Mouse (Mus musculus) CD4-positive helper T cell, adult 2 months (primary cell): ENCODE measurements around the gene Syn3.

Experiments used
- DNase-seq: peaks from one replicate; pipeline ENCODE4 v3.0.0-alpha.2; 2012; ENCODE audit warnings: low read depth, missing footprints, low spot score

The Syn3 gene

DNA sequence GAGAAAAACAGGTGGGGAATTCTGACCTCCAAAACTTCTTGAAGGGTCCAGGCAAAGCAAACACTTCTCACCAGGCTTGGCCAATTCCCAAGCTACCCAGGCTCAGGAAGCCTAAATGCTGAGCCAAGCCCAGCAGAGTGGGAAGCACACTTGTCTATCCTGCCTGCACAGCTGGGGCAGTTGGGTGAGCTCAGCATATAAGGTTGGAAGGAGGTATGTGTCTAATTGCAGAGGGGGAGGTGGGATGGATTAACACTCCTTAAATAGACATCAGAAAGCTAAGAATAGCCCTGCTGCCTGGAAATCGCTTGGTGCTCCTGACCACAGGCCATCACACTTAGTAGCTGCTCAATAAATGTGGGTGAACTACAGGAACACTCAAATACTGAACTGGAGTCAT is 185.2 kb downstream of the Syn3 start:
- no peak for DNase-seq

DNA sequence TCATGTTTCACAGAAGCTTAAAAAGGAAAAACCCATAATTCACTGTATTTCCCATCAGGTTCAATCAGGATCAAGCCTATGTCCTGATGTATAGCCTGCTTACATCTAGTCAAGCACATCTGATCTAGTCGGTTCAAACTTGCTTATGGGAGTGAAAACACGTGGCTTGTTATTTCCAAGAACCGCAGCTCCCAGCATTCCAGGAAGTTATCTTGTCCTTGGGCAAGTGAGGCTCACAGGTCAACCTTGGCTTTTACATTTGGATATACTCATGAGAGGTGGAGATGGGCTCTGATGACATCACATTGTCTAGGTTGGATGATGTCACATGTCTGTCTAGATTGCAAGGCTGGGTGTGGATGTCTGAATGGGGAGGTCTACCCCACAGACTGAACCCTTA is 185.7 kb downstream of the Syn3 start:
- no peak for DNase-seq

DNA sequence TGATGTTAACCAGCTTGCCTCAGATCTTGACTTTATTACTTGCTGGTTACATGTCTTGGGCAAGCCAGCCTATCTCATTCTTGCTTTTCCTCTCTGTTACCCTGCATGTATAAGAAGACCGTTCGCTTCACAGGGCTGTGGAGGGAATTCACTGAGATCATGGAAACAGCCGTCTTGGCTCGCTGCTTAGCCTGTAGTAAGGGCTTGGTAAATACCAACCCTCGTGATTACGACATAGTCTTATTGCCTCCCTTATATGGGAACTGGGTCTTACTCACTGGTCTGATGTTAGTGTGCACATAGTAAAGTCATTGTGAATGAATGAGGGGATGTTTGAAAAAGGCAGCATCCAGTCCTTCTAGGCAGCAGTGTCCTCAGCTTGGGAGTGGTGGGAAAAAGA is 188.2 kb downstream of the Syn3 start:
- no peak for DNase-seq

DNA sequence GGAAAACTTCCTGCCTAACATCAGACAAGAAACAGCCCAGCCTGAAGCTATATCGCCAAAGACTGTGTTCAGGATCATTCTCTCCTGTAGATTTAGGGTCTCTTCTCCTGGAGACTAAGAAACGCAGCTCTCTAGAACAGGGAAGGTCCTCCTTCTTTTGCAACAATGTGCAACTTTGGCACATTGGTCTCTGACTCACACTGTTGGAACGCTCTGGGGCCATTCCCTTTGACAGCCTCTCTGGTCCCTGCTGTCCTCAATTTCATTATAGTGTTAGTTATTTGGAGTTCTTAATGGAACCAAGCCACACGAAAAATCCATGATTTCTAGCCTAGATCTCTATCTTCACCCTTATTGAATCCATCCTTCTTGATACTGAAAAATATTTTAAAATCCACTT is 191.5 kb downstream of the Syn3 start:
- no peak for DNase-seq

DNA sequence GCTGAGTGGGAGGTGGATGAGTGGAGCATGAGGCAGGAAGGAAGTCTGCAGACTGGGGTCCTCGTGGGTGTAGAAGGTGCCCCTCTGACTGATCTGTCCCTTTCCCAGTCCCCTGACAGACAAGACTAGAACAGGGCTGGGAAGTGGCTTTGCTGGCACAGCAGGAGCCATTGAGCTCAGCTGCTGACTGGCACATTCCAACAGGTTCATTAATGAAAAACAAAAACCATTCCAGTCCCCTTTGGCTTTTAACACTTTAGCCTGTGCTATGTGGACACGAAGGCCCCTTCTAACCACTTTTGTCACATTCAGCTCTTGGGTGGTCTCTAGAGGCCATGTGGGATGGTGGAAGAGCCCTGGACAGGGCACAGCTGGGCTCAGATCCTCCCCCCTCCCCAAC is 194.1 kb downstream of the Syn3 start:
- no peak for DNase-seq

DNA sequence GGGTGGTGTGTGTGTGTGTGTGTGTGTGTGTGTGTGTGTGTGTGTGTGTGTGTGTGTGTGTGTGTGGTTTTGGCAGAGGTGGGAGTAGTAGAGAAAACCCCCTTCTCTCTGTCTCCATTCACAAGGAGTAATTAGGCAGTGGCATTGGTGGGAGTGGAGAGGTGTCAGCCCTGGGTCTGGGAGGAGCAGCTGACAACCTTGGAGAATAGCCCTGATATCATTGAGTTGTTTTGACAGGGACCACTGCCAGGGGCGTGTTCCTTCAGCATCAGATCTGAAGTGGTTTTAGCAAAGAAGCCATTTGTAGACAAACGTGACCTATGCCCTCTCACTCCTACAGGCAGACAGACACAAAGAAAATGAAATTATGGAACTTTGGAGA is 195.2 kb downstream of the Syn3 start:
- DNase-seq, result no peak

DNA sequence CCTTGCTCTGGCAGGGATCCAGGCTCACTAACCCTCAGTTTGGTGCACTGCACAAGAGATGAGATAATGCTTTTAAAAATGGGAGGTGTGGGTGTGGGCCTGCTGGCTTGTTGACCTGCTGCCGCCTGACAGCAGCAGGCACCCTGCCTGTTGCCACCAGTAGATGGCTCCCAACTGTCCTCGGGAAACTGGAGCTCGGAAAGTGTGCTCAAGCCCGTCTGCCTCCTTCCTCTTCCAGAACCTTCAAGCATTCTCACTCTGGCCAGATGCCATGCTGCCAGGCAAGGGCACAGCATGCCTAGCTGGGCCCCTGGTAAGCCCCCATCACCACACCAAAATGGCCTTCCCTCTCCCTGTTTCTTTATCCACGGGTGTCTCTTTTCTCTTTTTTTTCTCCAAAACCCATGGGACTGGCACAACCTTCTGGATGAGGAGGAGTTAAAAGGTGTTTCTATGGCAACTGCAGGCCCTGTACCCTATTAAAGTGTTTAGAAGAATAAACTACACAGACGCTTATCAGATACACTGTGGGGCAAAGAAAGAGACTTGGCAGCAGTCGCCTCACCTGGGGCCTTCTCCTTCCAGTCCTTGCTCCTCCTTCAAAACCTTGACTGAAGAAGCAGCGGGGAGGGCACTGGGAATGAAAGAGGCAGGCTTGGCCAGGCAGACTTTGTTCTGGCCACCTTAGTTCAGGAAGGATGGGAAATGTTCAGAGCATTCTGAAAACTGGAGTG is 195.8 kb downstream of the Syn3 start:
- no peak for DNase-seq

DNA sequence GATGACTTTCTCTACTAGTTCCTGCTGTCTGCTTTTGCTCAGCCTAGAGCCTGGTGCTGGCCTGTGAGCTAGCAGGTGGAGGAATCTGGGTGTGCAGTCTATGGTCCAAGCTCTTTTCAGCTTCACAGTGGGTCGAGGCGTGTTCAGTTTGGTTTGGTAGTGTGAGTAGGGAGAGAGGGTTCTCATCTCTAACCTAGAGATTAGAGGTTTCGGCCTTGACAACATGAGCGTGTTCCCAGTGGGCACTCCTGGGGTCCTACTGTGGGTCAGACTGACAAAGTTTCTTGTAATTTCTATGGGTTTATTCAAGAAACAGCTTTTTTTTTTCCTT is 196.4 kb downstream of the Syn3 start:
- no peak for DNase-seq

DNA sequence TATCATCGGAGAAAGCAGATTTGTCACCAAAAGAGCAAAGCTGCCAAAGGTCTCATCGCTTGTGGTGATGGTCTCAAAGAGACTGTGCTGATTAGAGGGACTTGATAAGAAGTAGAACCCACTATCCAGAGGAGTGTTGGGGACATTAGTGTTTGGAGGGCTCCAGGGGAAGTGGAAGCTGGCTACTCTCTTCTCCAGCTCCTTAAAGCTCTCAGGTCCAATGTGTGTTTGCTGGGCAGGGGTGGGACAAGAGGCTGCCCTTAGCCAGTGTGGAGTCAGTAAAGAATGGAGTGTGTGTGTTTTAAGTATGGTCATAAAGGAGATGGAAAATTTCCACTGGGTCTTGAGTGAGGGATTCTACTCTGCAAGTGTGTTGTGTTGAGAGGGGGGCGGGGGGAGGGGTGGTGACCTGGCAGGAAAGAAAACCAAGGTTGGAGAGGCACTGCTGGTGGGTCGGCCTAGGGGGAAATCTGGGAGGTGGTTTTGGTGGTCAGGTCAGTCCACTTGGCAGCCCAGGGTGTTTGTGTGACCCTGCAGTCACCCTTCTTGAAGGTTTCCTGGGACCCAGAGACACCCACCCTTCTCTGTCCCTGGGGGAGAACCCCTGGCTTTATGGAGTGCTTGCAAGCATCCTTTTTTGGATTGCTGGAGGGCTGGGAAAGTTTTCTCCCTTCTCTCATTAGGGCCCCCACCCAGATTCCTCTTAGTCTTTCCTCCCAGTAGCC is 196.9 kb downstream of the Syn3 start:
- no peak for DNase-seq

DNA sequence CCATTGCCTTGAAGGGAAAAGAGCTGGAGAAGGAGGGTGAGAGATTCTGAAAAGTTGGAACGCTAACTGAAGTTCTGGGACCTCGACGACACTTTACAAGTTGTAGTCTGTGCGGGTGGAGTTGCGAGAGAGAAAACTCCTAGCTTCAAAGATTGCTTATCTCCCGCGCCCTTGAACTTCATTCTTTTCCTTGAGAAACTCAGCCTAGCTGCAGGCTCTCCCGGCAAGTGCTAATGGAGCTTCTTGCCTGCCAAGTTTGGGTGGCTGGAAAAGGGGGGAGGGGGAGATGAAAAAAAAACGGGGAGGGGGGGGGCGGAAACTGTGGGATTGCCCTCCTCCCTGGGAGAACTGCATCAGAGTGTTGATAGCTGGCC is 197.6 kb downstream of the Syn3 start:
- no peak for DNase-seq

DNA sequence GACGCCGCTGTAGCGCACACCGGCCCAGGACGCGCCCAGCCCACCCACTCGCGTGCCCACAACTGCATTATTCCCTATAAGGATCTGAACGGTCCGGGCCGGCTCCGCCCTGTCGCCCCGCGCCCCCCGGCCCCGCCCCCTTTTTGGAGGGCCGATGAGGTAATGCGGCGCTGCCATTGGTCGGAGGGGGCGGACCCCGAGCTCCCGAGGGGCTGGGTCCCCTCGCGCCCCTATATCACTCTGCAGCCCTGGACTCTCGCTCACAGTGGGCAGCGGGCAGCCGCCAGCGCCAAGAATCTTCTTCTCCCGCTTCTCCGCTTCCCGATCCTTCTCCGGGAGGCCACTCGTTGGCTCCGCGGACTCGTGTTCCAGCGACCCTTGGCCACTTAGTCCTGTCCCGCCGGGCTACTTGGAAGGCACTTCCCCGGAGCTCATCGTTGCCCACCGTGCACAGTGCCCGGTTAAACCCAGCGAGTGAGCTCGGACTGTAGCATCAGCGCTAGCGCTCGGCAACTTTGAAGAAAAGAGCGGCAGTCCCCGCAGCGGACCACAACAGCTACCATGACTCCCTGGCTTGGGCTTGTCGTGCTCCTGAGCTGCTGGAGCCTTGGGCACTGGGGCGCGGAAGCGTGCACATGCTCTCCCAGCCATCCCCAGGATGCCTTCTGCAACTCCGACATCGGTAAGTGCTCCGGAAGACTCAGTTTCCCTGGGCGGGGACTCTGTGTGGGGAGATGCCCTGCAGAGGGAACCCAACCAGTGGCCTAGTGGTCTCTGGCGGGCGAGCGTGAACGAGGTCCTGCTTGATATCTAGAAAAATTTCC is 198.2 kb downstream of the Syn3 start, which contains the start of gene Timp3:
Gene Timp3, plus strand, starts transcription at position 80 of the 824 bp plus-strand sequence.
- DNase-seq, result no peak

DNA sequence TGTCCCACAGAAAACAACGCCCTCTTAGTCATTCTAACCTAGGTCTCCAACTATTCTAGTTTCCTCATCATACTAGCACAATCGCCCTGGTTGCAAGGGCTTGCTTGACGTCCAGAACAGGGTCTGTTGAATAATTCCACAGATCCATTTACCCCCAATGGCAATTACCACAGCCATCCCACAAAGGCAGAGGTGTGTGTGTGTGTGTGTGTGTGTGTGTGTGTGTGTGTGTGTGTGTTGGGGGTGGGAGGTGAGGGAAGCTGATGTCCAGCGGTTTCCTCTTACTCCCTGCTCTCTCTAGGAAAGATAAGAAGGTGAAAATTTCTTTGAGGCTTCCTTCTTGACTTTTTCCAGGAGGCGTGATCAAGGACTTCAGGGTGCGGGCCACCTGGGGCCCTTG is 198.9 kb downstream of the Syn3 start:
- DNase-seq, result no peak

DNA sequence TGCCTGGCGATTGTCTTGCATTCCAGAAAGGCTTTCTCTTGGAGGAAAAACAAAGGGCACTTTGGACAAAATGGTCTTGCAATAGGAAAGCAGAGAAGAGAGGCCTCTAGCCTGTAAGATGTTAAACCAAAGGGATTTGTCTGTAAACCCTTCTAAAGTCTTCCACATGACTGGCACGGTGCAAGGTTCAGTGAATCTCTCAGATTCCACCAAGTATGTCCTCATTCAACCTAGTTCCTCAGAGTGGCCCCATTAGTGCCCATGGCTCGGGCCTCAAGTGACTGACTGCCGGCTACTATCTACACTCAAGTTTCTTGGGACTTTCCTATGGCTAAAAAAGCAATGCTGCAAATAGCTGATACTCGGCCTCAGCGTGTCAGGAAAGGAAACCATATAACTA is 200.4 kb downstream of the Syn3 start:
- no peak for DNase-seq

DNA sequence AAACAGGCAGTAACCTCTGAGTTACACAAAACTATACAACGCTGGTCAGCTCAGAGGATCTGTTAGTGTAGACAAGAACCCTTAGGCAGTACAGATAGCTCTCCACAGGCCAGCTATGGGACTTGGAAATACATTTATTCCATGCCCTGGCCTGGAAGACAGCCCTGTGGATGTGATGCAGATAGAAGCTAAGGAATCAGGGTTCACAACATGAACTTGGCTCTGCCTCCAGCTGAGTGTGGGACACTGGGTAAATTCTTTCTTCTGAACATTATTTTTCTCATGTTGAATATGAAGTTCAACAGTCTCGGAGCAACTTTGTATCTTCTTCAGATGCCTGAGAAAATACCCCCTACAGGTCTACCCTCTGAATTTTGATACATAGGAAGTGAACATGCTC is 201.4 kb downstream of the Syn3 start:
- no peak for DNase-seq

DNA sequence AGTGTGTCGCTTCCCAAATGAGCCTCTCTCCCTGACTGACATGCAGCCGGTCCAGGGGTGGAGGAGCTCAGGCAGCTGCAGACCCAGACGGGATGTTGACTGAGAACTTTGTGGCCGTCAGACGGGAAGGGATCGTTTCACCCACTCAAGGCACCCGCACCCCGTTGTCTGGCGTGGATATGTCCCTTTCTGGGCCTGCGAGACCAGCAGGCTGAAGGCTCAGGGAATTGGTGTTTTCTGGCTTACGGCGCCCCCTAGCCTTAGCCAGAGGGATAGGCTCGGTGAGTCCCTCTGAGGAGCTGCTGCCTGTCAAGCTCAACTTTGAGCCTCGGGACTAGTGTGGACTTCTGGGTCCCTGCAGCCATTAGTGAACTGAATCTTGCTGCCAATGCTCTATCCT is 202.6 kb downstream of the Syn3 start:
- DNase-seq, result peak; percentile 36

DNA sequence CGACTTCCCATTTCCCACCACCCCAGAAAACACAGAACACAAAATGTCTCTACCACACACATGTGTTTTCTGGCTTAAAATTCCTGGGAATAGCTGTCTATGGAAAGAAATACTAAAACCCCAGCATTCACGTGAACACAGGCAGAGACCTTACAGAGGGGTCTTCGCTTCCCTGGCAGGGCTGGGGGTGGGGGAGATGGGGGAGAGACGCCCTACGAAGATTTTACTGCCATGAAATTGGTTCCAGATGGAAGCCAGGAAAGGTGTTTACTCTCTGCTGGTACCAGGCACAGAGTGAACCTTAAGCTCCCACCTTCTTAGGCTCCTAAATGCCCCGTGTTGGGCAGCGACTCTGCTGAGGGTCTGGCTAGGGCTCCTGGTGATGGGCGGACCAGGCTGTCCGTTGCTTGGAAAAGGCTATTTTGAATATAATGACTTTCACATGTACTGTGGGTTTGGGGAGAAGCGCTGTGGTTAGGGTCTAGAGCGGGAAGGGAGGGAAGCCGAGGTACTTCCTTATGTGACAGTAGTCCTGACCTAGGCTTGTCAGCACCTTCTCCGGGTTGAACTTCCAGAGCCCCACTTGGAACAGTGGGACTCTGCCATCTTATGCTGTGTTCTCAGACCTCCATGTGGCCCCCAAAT is 203.1 kb downstream of the Syn3 start:
- DNase-seq, result no peak

DNA sequence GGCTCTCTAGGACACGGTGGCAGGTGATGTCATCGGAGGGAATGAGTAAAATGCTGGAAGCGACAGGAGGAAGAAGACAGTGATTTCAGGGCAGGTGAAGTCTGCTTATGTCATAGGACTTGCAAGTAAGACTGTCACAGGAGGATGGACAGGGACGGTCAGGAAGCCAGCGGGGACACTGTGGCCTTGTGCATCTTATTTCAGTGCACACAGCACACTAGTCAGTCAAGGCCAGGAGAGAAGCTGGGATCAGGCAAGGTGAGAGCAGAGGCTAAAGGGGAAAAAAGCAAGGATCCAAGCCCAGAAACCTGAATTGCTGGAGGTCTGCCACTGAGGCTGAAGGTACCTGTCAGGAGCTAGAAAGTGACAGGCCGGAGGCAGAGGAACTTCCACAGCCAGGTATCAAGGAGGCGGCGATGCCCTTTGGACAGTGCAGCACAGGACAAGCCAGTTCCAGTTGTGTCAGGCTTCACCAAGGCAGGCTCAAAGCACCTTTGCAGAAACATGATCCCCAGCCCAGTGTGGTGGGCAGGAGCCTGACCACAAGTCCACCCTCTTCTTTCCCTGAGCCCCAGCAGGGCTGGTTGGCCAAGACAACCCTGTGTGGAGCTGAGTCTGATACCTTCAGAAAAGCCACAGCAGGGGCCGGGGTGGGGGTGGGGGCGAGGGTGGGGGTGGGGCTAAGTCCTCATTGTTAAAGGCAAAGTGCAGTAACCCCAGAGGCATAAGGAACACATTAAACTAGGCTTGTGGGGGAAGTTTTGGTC is 203.9 kb downstream of the Syn3 start:
- no peak for DNase-seq

DNA sequence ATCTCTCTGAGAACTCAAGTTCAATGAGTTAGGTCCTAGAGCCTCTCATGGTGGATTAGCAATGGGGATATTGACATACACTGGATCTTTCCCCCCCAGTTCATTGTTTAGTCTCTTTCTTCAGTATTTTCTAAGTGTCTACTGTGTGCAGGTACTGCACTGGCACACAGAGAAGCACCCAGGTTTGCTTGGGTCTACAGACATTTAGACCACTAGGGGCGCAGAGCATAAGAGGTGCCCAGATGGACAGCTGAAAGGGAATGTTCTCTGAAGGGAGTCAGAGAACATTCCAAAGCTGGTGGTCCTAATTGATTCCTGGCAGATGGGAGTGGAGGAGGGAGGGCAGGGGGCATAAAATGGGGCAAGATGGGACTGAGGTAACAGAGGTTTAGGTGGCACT is 204.8 kb downstream of the Syn3 start:
- no peak for DNase-seq

DNA sequence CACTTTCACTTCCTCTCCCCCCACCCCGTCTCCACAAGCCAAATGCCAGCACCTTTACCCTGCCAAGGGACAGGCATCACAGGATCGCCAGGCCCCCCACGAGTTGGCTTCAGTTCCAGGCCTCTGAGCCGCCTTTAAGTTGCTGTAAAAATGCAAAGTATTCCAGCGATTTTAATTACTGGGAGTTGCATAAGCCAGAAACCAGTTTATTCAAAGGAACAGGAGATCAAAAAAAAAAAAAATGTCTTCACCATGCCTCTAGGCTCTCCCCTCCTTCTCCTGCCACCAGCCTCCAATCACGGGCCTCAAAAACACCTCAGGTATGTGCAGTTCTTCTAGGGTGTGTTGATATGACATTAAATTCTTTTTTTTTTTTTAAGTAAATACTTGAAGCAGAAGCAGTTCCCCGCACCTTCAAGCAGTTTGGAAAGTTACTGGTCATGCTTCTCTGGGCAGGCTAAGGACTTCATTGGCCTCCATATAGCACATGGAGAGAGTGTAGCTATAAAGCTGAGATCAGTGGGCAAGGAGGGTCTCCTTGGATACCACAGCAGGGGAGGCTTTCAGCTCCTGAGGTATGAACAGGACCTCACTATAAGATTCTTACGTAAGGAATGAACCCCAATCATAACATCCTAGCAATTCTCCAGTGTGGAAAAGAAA is 208.5 kb downstream of the Syn3 start:
- no peak for DNase-seq

DNA sequence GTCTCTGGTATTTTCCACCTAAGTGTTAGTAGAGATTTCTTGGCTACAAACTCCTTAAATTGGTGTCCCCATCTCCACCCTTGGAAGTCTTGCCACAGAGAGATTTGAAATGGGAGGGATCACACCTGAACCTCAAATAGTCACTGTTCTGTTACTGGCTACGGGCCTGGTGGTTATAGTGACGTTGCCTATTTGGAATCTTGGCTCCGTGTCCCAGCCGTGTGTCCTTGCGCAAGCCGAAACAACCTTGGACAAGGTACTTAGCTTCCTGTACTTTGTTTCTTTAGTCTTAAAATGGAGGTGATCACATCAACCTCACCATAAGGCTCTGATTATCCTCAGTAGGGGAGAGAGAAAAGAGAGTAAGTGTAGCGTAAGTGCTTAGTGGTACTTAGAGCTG is 212.2 kb downstream of the Syn3 start:
- DNase-seq, result no peak

DNA sequence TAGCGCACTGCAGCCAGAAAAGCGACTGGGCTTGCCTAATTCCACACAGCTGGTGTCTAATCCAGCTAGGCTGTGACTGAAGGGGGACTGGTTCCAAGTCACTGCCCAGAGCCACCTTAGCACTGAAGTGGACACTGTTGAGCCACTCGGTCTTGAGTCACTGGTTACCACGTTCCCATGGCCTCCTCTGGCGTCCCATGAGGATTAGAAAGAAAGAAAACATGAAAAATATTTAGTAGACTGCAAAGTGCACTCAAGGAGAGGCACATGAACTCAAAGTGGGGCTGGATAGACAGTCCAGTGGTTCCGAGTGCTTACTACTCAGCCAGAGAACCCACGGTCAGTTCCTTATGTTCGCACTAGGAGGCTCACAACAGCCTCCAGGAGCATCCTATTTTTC is 217.5 kb downstream of the Syn3 start:
- no peak for DNase-seq
